Mouse (Mus musculus): ENCODE data around the gene Phyhd1. TPM values are rescaled to one million over a fixed set of nuclear protein-coding genes. Genes with fewer than 3 reads are reported as not detected.

Phyhd1 gene
- polyA plus RNA-seq, 1 experiment from 2014 or later, result 6.9 TPM

GRCm38 (mm10) chr2:30328791-30329190 lies 62.8 kb downstream of the Phyhd1 start:
- H3K9me3 ChIP-seq (ENCODE audit: control insufficient read depth, low read length), result no peaks in the 10 kb centered on the region
- ATAC-seq (ENCODE audit: low FRiP score), result no peak
- no peak overlapping the region for H3K4me3 ChIP-seq (replicated peaks; ENCODE audit: low read length)
- WGBS, result 97% methylated on average over 3 of the region's 3 CpGs
- H3K27me3 ChIP-seq (ENCODE audit: control insufficient read depth, insufficient read depth, low read length), result no peaks in the 10 kb centered on the region
- H3K27ac ChIP-seq, result no peak overlapping the region
- H3K9ac ChIP-seq, result no peak overlapping the region
- DNase-seq (ENCODE audit: low spot score), result no peak
- H3K4me2 ChIP-seq (replicated peaks), result no peak overlapping the region
- H3K4me1 ChIP-seq (replicated peaks; ENCODE audit: control insufficient read depth, insufficient read depth, low read length), result no peaks in the 10 kb centered on the region
- H3K36me3 ChIP-seq (replicated peaks; ENCODE audit: control insufficient read depth, insufficient read depth), result peaks cover 99% of the 10 kb centered on the region

Other genes with a start within 250 kb of the Phyhd1 start
- 66.6 and 67.2 TPM in 2 replicates for gene Wdr34, start 217.3 kb upstream of the Phyhd1 start, polyA plus RNA-seq (2014; fragmentation: Nextera tagmentation; extraction: Ambion mirVana)
- 339 and 347 TPM in 2 replicates for gene Set, start 208.8 kb upstream of the Phyhd1 start, polyA plus RNA-seq (2014; fragmentation: Nextera tagmentation; extraction: Ambion mirVana)
- 1.6 and 1.9 TPM in 2 replicates for gene Pkn3, start 188.5 kb upstream of the Phyhd1 start, polyA plus RNA-seq (2014; fragmentation: Nextera tagmentation; extraction: Ambion mirVana)
- gene Zdhhc12, start 172.6 kb upstream of the Phyhd1 start, polyA plus RNA-seq (2014; fragmentation: Nextera tagmentation; extraction: Ambion mirVana), result 27.2 TPM in 2 replicates
- gene Zer1, start 141.6 kb upstream of the Phyhd1 start, polyA plus RNA-seq (2014; fragmentation: Nextera tagmentation; extraction: Ambion mirVana), result 13.2 and 16.0 TPM in 2 replicates
- 18.7 and 18.8 TPM in 2 replicates for gene Tbc1d13, start 132.5 kb upstream of the Phyhd1 start, polyA plus RNA-seq (2014; fragmentation: Nextera tagmentation; extraction: Ambion mirVana)
- gene Endog, start 94.7 kb upstream of the Phyhd1 start, polyA plus RNA-seq (2014; fragmentation: Nextera tagmentation; extraction: Ambion mirVana), result 29.8 and 31.0 TPM in 2 replicates
- gene Spout1, start 87.7 kb upstream of the Phyhd1 start, polyA plus RNA-seq (2014; fragmentation: Nextera tagmentation; extraction: Ambion mirVana), result 55.4 and 58.8 TPM in 2 replicates
- gene Kyat1, start 60.4 kb upstream of the Phyhd1 start, polyA plus RNA-seq (2014; fragmentation: Nextera tagmentation; extraction: Ambion mirVana), result 13.9 and 16.0 TPM in 2 replicates
- 57.9 and 58.6 TPM in 2 replicates for gene Lrrc8a, start 28.5 kb upstream of the Phyhd1 start, polyA plus RNA-seq (2014; fragmentation: Nextera tagmentation; extraction: Ambion mirVana)
- gene Gm28035, start 25.6 kb upstream of the Phyhd1 start, polyA plus RNA-seq (2014; fragmentation: Nextera tagmentation; extraction: Ambion mirVana), result 0.07 and 0.17 TPM in 2 replicates
- not detected in 2 replicates for gene Gm28038, start 14.8 kb downstream of the Phyhd1 start, polyA plus RNA-seq (2014; fragmentation: Nextera tagmentation; extraction: Ambion mirVana)
- 37.1 and 39.2 TPM in 2 replicates for gene Dolk, start 20.1 kb downstream of the Phyhd1 start, polyA plus RNA-seq (2014; fragmentation: Nextera tagmentation; extraction: Ambion mirVana)
- gene Nup188, start 20.2 kb downstream of the Phyhd1 start, polyA plus RNA-seq (2014; fragmentation: Nextera tagmentation; extraction: Ambion mirVana), result 19.5 and 24.8 TPM in 2 replicates
- 140 and 143 TPM in 2 replicates for gene Sh3glb2, start 93.1 kb downstream of the Phyhd1 start, polyA plus RNA-seq (2014; fragmentation: Nextera tagmentation; extraction: Ambion mirVana)
- 27.3 and 32.3 TPM in 2 replicates for gene Miga2, start 98.0 kb downstream of the Phyhd1 start, polyA plus RNA-seq (2014; fragmentation: Nextera tagmentation; extraction: Ambion mirVana)
- 51.6 and 54.2 TPM in 2 replicates for gene Dolpp1, start 126.1 kb downstream of the Phyhd1 start, polyA plus RNA-seq (2014; fragmentation: Nextera tagmentation; extraction: Ambion mirVana)
- 30.3 and 32.0 TPM in 2 replicates for gene Crat, start 149.6 kb downstream of the Phyhd1 start, polyA plus RNA-seq (2014; fragmentation: Nextera tagmentation; extraction: Ambion mirVana)
- 71.7 and 79.8 TPM in 2 replicates for gene Ptpa, start 149.8 kb downstream of the Phyhd1 start, polyA plus RNA-seq (2014; fragmentation: Nextera tagmentation; extraction: Ambion mirVana)
- 2.4 and 2.7 TPM in 2 replicates for gene Ier5l, start 208.0 kb downstream of the Phyhd1 start, polyA plus RNA-seq (2014; fragmentation: Nextera tagmentation; extraction: Ambion mirVana)

All from hindbrain, embryonic 14.5 days (tissue).